Mouse (Mus musculus): ENCODE results near the gene Emc6.

GRCm38 (mm10) chr11:73213956-73214355 lies 37.1 kb upstream of the Emc6 start:
- TF ChIP-seq EP300 (IDR thresholded peaks at IDR 0.05; ENCODE audit: low read depth in 1 of 2, low read length in 2 of 2) (no peak), MAX (IDR thresholded peaks at IDR 0.05; ENCODE audit: low read length) (no peak), KAT2A (conservative IDR thresholded peaks at IDR 0.05; ENCODE audit: low read depth, low read length) (no peak), CHD2 (IDR thresholded peaks at IDR 0.05; ENCODE audit: low read length) (no peak), CTCF (IDR thresholded peaks at IDR 0.05 in 2 of 3, conservative IDR thresholded peaks at IDR 0.05 in 1 of 3; ENCODE audit: control insufficient read depth in 1 of 3, insufficient read depth in 1 of 3, low read depth in 2 of 3, low read length in 3 of 3, poor library complexity in 1 of 3, severe bottlenecking in 1 of 3) (no peak), GATA1 (IDR thresholded peaks at IDR 0.05; ENCODE audit: low read depth, low read length) (no peak), HCFC1 (IDR thresholded peaks at IDR 0.05; ENCODE audit: low read depth, low read length) (no peak), ELF1 (IDR thresholded peaks at IDR 0.05; ENCODE audit: low read depth, low read length) (no peak), ZKSCAN1 (IDR thresholded peaks at IDR 0.05; ENCODE audit: low read depth, low read length) (no peak), POLR2AphosphoS5 (IDR thresholded peaks at IDR 0.05; ENCODE audit: borderline replicate concordance, low read depth, low read length) (no peak), POLR2A (IDR thresholded peaks at IDR 0.05; ENCODE audit: control insufficient read depth in 1 of 2, insufficient read depth in 1 of 2, low read depth in 1 of 2, low read length in 2 of 2, poor library complexity in 1 of 2) (no peak)

Data from MEL (cell line).